9 mouse cellular contexts compared by ENCODE assay signal in the genomic region with DNA sequence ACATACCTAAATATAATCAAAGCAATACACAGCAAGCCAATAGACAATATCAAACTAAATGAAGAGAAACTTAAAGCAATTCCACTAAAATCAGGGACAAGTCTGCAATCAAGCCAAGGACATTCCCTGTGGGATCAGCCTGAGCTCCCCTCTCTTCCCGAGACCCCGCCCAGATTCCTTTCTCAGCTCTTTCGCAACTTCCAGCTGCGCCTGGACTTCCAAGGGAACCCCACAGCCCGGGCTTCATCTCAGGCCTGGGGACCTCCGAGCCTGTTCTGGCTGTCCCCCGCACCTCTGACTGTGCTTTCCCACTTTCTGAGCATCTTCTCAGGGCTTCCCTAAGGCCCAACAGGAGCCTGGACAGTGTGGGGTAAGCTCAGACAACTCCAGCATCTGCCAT. TPM values are rescaled to one million over a fixed set of nuclear protein-coding genes. Genes with fewer than 3 reads are reported as not detected.
A peak's percentile ranks its signal among the peaks of the same experiment; 100 is the strongest.
DNase-seq lines count a peak whose midpoint lies in the region; ATAC-seq and TF ChIP-seq lines count a peak whose summit lies in the region.
"Had no signal": no experiment of that assay in that cellular context is flagged by ENCODE, and none has a peak within 500 bp of the region (broad histone marks: within the 10 kb centered on the region; RNA-seq: fewer than 3 reads in every experiment).

Ms4a4d (plus strand) TSS at position 209 of the 400 bp plus-strand sequence.

- intact Hi-C loops in heart, postnatal 10 days (cut with DNase I) = no loop called here

- ATAC-seq in intestine, embryonic 16.5 days = no peak
- ATAC-seq in hindbrain, postnatal 0 days = no peak

- H3K4me2 ChIP-seq in intestine, embryonic 16.5 days (ENCODE audit: low read depth, low read length) = no peak within 1 kb of the TSS
- no peak within 1 kb of the TSS for H3K4me2 ChIP-seq in hindbrain, postnatal 0 days (ENCODE audit: low read depth, low read length)
- H3K4me2 ChIP-seq: heart, embryonic 15.5 days had no signal

- H3K9ac ChIP-seq in intestine, embryonic 16.5 days (ENCODE audit: low read depth, low read length) = no peak within 1 kb of the TSS
- no peak within 1 kb of the TSS for H3K9ac ChIP-seq in hindbrain, postnatal 0 days (replicated peaks; ENCODE audit: low read length)
- H3K9ac ChIP-seq: heart, embryonic 15.5 days had no signal

- H3K9me3 ChIP-seq in heart, embryonic 10.5 days = no peaks in the 10 kb centered on the region
- no peaks in the 10 kb centered on the region for H3K9me3 ChIP-seq in intestine, embryonic 16.5 days (ENCODE audit: control insufficient read depth, low read length)
- no peaks in the 10 kb centered on the region for H3K9me3 ChIP-seq in hindbrain, postnatal 0 days (ENCODE audit: low read length)
- H3K9me3 ChIP-seq: heart, embryonic 15.5 days had no signal

- WGBS in heart, embryonic 10.5 days = 2% methylated on average over 7 of the region's 7 CpGs
- 13% methylated on average over 7 of the region's 7 CpGs for WGBS in intestine, embryonic 16.5 days
- 13% methylated on average over 7 of the region's 7 CpGs for WGBS in hindbrain, postnatal 0 days

- no peak within 1 kb of the TSS for H3K27ac ChIP-seq in heart, embryonic 10.5 days
- peak within 1 kb of the TSS; percentile 82 for H3K27ac ChIP-seq in brown adipose tissue, adult 24 weeks (replicated peaks; ENCODE audit: low read depth, low read length)
- H3K27ac ChIP-seq in intestine, embryonic 16.5 days (ENCODE audit: low read length) = no peak within 1 kb of the TSS
- no peak within 1 kb of the TSS for H3K27ac ChIP-seq in hindbrain, postnatal 0 days
- H3K27ac ChIP-seq: heart, embryonic 15.5 days had no signal

- peaks cover 3% of the 10 kb centered on the region; the same call in 1 of the 2 replicates for H3K4me1 ChIP-seq in heart, embryonic 10.5 days
- no peaks in the 10 kb centered on the region for H3K4me1 ChIP-seq in brown adipose tissue, adult 24 weeks (ENCODE audit: control insufficient read depth, insufficient read depth, insufficient read length, low read length)
- H3K4me1 ChIP-seq in intestine, embryonic 16.5 days (ENCODE audit: control insufficient read depth, insufficient read depth, low read length) = no peaks in the 10 kb centered on the region
- H3K4me1 ChIP-seq in hindbrain, postnatal 0 days (ENCODE audit: insufficient read depth, low read length) = no peaks in the 10 kb centered on the region
- H3K4me1 ChIP-seq: heart, embryonic 15.5 days had no signal

- H3K36me3 ChIP-seq in heart, embryonic 10.5 days = no peaks in the 10 kb centered on the region
- H3K36me3 ChIP-seq in intestine, embryonic 16.5 days (ENCODE audit: control insufficient read depth, insufficient read depth, low read length) = no peaks in the 10 kb centered on the region
- H3K36me3 ChIP-seq in hindbrain, postnatal 0 days (ENCODE audit: insufficient read depth, low read length) = no peaks in the 10 kb centered on the region
- H3K36me3 ChIP-seq: heart, embryonic 15.5 days had no signal

- peak; percentile 98 for DNase-seq in heart, adult 11 months
- DNase-seq in heart, embryonic 10.5 days (ENCODE audit: low spot score) = no peak
- DNase-seq in heart, postnatal 10 days = peak; percentile 54 to 57
- DNase-seq in ovary, postnatal 36 days (ENCODE audit: low spot score) = peak; percentile 31
- no peak for DNase-seq in hindbrain, postnatal 0 days (ENCODE audit: low spot score)
- no peak for DNase-seq in MN1 (ENCODE audit: low spot score)

- no peak within 1 kb of the TSS for H3K4me3 ChIP-seq in heart, embryonic 10.5 days
- H3K4me3 ChIP-seq in brown adipose tissue, adult 24 weeks (ENCODE audit: insufficient read depth, low read depth, low read length) = peak within 1 kb of the TSS; percentile 50
- no peak within 1 kb of the TSS for H3K4me3 ChIP-seq in intestine, embryonic 16.5 days (ENCODE audit: low read length)
- no peak within 1 kb of the TSS for H3K4me3 ChIP-seq in hindbrain, postnatal 0 days (ENCODE audit: low read length)
- H3K4me3 ChIP-seq: heart, embryonic 15.5 days had no signal

- TF ChIP-seq CTCF in hindbrain, postnatal 0 days (IDR thresholded peaks at IDR 0.05; ENCODE audit: low read depth) = no peak

- no peaks in the 10 kb centered on the region for H3K27me3 ChIP-seq in heart, embryonic 10.5 days (ENCODE audit: insufficient read depth, poor library complexity, severe bottlenecking)
- H3K27me3 ChIP-seq in intestine, embryonic 16.5 days (replicated peaks; ENCODE audit: control insufficient read depth, insufficient read depth, low read length) = no peaks in the 10 kb centered on the region
- no peaks in the 10 kb centered on the region for H3K27me3 ChIP-seq in hindbrain, postnatal 0 days (ENCODE audit: insufficient read depth, low read length)
- H3K27me3 ChIP-seq: heart, embryonic 15.5 days had no signal

RNA-seq across cellular contexts. Expression of gene Ms4a4d, which starts in this region (rescaled TPM):
- polyA plus RNA-seq in heart, embryonic 10.5 days (2016; fragmentation: Nextera tagmentation; extraction: Ambion mirVana) = 1.0 and 1.1 TPM in 2 replicates
- 5.7 and 7.2 TPM in 2 replicates for polyA plus RNA-seq in brown adipose tissue, adult 24 weeks (2012; ENCODE audit: insufficient read depth, insufficient read length, missing spikeins)
- total RNA-seq in heart, postnatal 10 days (2021) = 1 to 10 TPM; 1.5 TPM
- 4.0 and 4.3 TPM in 2 replicates for polyA plus RNA-seq in intestine, embryonic 16.5 days (2015; fragmentation: Nextera tagmentation; extraction: Ambion mirVana)
- not detected in 2 replicates for total RNA-seq in hindbrain, postnatal 0 days (2014; rRNA removed)
- polyA plus RNA-seq in hindbrain, postnatal 0 days (2015; fragmentation: Nextera tagmentation; extraction: Ambion mirVana) = not detected in 2 replicates

Comparison
In these comparisons a context has a peak if more than half of its experiments do, and no peak if none do; other contexts are left out.
1. DNase-seq: peak in heart, adult 11 months (single experiment), heart, postnatal 10 days (2 of 2) and ovary, postnatal 36 days (single experiment); none in heart, embryonic 10.5 days (single experiment), hindbrain, postnatal 0 days (single experiment) and MN1 (single experiment).